Mouse (Mus musculus) liver, embryonic 14 days (tissue): Measurements from ENCODE around the gene Fez2. TPM values are rescaled to one million over a fixed set of nuclear protein-coding genes. Genes with fewer than 3 reads are reported as not detected.

Experiments used
- polyA plus RNA-seq: library from polyadenylated mRNA; depleted of rRNA; stranded (reverse); fragments of >200 nt; gene quantifications from 2 replicates; pipeline ENCODE4 v1.2.3, GENCODE M21; 2012; rRNA removed

Gene Fez2
- 12.3 and 13.2 TPM in 2 replicates for polyA plus RNA-seq

DNA sequence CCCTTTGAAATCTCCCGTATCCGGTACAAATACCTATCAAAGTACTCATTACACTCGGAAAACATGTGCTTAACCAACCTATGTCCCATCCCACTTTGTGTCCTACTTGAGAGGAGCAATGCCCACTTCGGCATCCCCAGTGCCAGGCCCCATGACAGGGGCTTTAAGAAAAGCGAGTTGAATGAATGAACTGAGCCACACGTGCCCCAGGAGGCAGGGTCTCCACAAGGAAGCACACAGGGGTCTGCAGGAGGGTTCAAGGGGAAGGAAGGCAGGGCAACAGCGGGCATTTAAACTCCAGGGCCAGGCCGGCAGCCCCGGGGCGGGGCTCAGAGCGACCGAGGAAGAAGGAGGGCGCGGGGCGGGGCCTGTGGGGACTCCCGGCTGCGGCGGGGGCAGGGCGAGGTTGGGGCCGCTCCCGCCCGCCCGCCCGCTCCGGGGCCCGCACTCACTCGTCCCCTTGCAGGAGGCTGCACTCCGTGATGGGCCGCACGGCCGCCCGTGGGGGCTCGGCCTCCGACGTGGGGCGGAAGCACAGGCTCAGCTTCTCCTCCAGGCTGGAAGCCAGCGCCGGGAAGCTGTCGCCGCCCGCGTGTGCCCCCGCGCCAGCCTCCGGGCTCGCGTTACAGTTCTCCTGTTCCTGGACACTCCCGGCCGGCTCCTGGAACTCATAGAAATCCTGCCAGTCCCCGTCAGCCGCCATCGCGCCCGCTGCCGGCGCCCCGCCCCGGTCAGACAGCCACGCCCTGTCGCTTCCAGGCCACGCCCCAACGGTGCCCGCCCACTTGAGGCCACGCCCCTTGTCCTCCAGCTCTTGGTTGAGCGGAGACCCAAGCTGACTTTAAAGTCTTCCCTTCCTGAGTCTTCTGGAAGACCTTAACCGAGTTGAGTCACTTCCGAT lies at the start of gene Fez2:
Gene Fez2, minus strand, starts transcription at position 772 of the 901 bp plus-strand sequence.

Other genes starting within 250 kb of the Fez2 start
- 0.89 and 1.0 TPM in 2 replicates for gene Crim1, start 217.9 kb downstream of the Fez2 start, polyA plus RNA-seq
- gene Vit, start 89.9 kb upstream of the Fez2 start, polyA plus RNA-seq: 0.09 TPM in 2 replicates